Mouse (Mus musculus): Measurements from ENCODE around the gene Snrnp200. TPM values are rescaled to one million over a fixed set of nuclear protein-coding genes. Genes with fewer than 3 reads are reported as not detected.

Snrnp200 gene
- polyA plus RNA-seq, 1 experiment from 2014 or later = 68.4 TPM

- H3K4me2 ChIP-seq (ENCODE audit: low read length) = no peak overlapping the region
- no peaks in the 10 kb centered on the region for H3K27me3 ChIP-seq (replicated peaks; ENCODE audit: control insufficient read depth, insufficient read depth, low read length)
- peaks cover 14% of the 10 kb centered on the region for H3K36me3 ChIP-seq (ENCODE audit: control insufficient read depth, insufficient read depth, low read length)
- peaks cover 13% of the 10 kb centered on the region for H3K4me1 ChIP-seq (ENCODE audit: control insufficient read depth, insufficient read depth, low read length)
- no peak overlapping the region for H3K4me3 ChIP-seq (ENCODE audit: low read depth, low read length)
- no peak for DNase-seq (ENCODE audit: low spot score)
- no peak for ATAC-seq
- H3K9me3 ChIP-seq (replicated peaks; ENCODE audit: control insufficient read depth, low read length) = no peaks in the 10 kb centered on the region
- WGBS = 94% methylated on average over 9 of the region's 9 CpGs
- H3K27ac ChIP-seq (ENCODE audit: low read depth, low read length) = no peak overlapping the region
- no peak overlapping the region for H3K9ac ChIP-seq (ENCODE audit: low read length)
Observed at GRCm38 (mm10) chr2:127250291-127251008, 42.3 kb downstream of the Snrnp200 start.

GRCm38 (mm10) chr2:127251457-127251856 is 43.3 kb downstream of the Snrnp200 start:
- peaks cover 13% of the 10 kb centered on the region for H3K4me1 ChIP-seq (ENCODE audit: control insufficient read depth, insufficient read depth, low read length)
- no peak overlapping the region for H3K4me3 ChIP-seq (ENCODE audit: low read depth, low read length)
- DNase-seq (ENCODE audit: low spot score) = no peak
- no peaks in the 10 kb centered on the region for H3K9me3 ChIP-seq (replicated peaks; ENCODE audit: control insufficient read depth, low read length)
- H3K36me3 ChIP-seq (ENCODE audit: control insufficient read depth, insufficient read depth, low read length) = peaks cover 15% of the 10 kb centered on the region; the same call in 1 of the 2 replicates
- WGBS = 86% methylated on average over 3 of the region's 3 CpGs
- no peak for ATAC-seq
- no peak overlapping the region for H3K27ac ChIP-seq (ENCODE audit: low read depth, low read length)
- no peak overlapping the region for H3K9ac ChIP-seq (ENCODE audit: low read length)
- no peaks in the 10 kb centered on the region for H3K27me3 ChIP-seq (replicated peaks; ENCODE audit: control insufficient read depth, insufficient read depth, low read length)
- H3K4me2 ChIP-seq (ENCODE audit: low read length) = no peak overlapping the region

- no peak for ATAC-seq
- 78% methylated on average over 3 of the region's 3 CpGs for WGBS
- peaks cover 8% of the 10 kb centered on the region for H3K4me1 ChIP-seq (ENCODE audit: control insufficient read depth, insufficient read depth, low read length)
- no peaks in the 10 kb centered on the region for H3K27me3 ChIP-seq (replicated peaks; ENCODE audit: control insufficient read depth, insufficient read depth, low read length)
- no peak overlapping the region for H3K9ac ChIP-seq (ENCODE audit: low read length)
- H3K9me3 ChIP-seq (replicated peaks; ENCODE audit: control insufficient read depth, low read length) = no peaks in the 10 kb centered on the region
- H3K36me3 ChIP-seq (ENCODE audit: control insufficient read depth, insufficient read depth, low read length) = peaks cover 20% of the 10 kb centered on the region
- no peak overlapping the region for H3K27ac ChIP-seq (ENCODE audit: low read depth, low read length)
- H3K4me3 ChIP-seq (ENCODE audit: low read depth, low read length) = no peak overlapping the region
- H3K4me2 ChIP-seq (ENCODE audit: low read length) = no peak overlapping the region
- no peak for DNase-seq (ENCODE audit: low spot score)
Observed at GRCm38 (mm10) chr2:127251880-127252527, 43.8 kb downstream of the Snrnp200 start.

GRCm38 (mm10) chr2:127252787-127253186 is 44.6 kb downstream of the Snrnp200 start:
- H3K36me3 ChIP-seq (ENCODE audit: control insufficient read depth, insufficient read depth, low read length) = peaks cover 28% of the 10 kb centered on the region
- H3K27me3 ChIP-seq (replicated peaks; ENCODE audit: control insufficient read depth, insufficient read depth, low read length) = no peaks in the 10 kb centered on the region
- no peak overlapping the region for H3K27ac ChIP-seq (ENCODE audit: low read depth, low read length)
- H3K4me2 ChIP-seq (ENCODE audit: low read length) = no peak overlapping the region
- H3K9me3 ChIP-seq (replicated peaks; ENCODE audit: control insufficient read depth, low read length) = no peaks in the 10 kb centered on the region
- WGBS = 93% methylated on average over 5 of the region's 5 CpGs
- no peak overlapping the region for H3K9ac ChIP-seq (ENCODE audit: low read length)
- ATAC-seq (no peak), DNase-seq (ENCODE audit: low spot score) (no peak)
- H3K4me3 ChIP-seq (ENCODE audit: low read depth, low read length) = no peak overlapping the region
- peaks cover 6% of the 10 kb centered on the region for H3K4me1 ChIP-seq (ENCODE audit: control insufficient read depth, insufficient read depth, low read length)

- H3K36me3 ChIP-seq (ENCODE audit: control insufficient read depth, insufficient read depth, low read length) = peaks cover 47% of the 10 kb centered on the region
- H3K9ac ChIP-seq (ENCODE audit: low read length) = no peak overlapping the region
- no peak overlapping the region for H3K27ac ChIP-seq (ENCODE audit: low read depth, low read length)
- no peak overlapping the region for H3K4me2 ChIP-seq (ENCODE audit: low read length)
- WGBS = 91% methylated on average over 3 of the region's 3 CpGs
- no peak for ATAC-seq
- no peaks in the 10 kb centered on the region for H3K9me3 ChIP-seq (replicated peaks; ENCODE audit: control insufficient read depth, low read length)
- no peak for DNase-seq (ENCODE audit: low spot score)
- no peaks in the 10 kb centered on the region for H3K27me3 ChIP-seq (replicated peaks; ENCODE audit: control insufficient read depth, insufficient read depth, low read length)
- H3K4me1 ChIP-seq (ENCODE audit: control insufficient read depth, insufficient read depth, low read length) = no peaks in the 10 kb centered on the region; the same call in 1 of the 2 replicates
- no peak overlapping the region for H3K4me3 ChIP-seq (ENCODE audit: low read depth, low read length)
Observed at GRCm38 (mm10) chr2:127254604-127255134, 46.5 kb downstream of the Snrnp200 start.

- H3K27ac ChIP-seq (ENCODE audit: low read depth, low read length) = no peak overlapping the region
- no peak for DNase-seq (ENCODE audit: low spot score)
- no peak overlapping the region for H3K4me2 ChIP-seq (ENCODE audit: low read length)
- H3K9ac ChIP-seq (ENCODE audit: low read length) = no peak overlapping the region
- H3K4me1 ChIP-seq (ENCODE audit: control insufficient read depth, insufficient read depth, low read length) = no peaks in the 10 kb centered on the region
- no peak for ATAC-seq
- H3K27me3 ChIP-seq (replicated peaks; ENCODE audit: control insufficient read depth, insufficient read depth, low read length) = no peaks in the 10 kb centered on the region
- no peak overlapping the region for H3K4me3 ChIP-seq (ENCODE audit: low read depth, low read length)
- 85% methylated on average over 6 of the region's 6 CpGs for WGBS
- H3K9me3 ChIP-seq (replicated peaks; ENCODE audit: control insufficient read depth, low read length) = no peaks in the 10 kb centered on the region
- peaks cover 53% of the 10 kb centered on the region for H3K36me3 ChIP-seq (ENCODE audit: control insufficient read depth, insufficient read depth, low read length)
Observed at GRCm38 (mm10) chr2:127255294-127255693, 47.1 kb downstream of the Snrnp200 start.

- WGBS = 89% methylated on average over 5 of the region's 5 CpGs
- Histone ChIP-seq H3K4me3 (ENCODE audit: low read depth, low read length) (no peak overlapping the region), H3K36me3 (ENCODE audit: control insufficient read depth, insufficient read depth, low read length) (peaks cover 48% of the 10 kb centered on the region), H3K9ac (ENCODE audit: low read length) (no peak overlapping the region), H3K4me2 (ENCODE audit: low read length) (no peak overlapping the region), H3K27me3 (replicated peaks; ENCODE audit: control insufficient read depth, insufficient read depth, low read length) (no peaks in the 10 kb centered on the region), H3K9me3 (replicated peaks; ENCODE audit: control insufficient read depth, low read length) (no peaks in the 10 kb centered on the region), H3K4me1 (ENCODE audit: control insufficient read depth, insufficient read depth, low read length) (no peaks in the 10 kb centered on the region), H3K27ac (ENCODE audit: low read depth, low read length) (no peak overlapping the region)
- DNase-seq (ENCODE audit: low spot score) = no peak
- no peak for ATAC-seq
Observed at GRCm38 (mm10) chr2:127259340-127259739, 51.2 kb downstream of the Snrnp200 start.

- Histone ChIP-seq H3K4me1 (ENCODE audit: control insufficient read depth, insufficient read depth, low read length) (no peaks in the 10 kb centered on the region), H3K4me3 (ENCODE audit: low read depth, low read length) (no peak overlapping the region), H3K4me2 (ENCODE audit: low read length) (no peak overlapping the region), H3K9ac (ENCODE audit: low read length) (no peak overlapping the region), H3K36me3 (ENCODE audit: control insufficient read depth, insufficient read depth, low read length) (peaks cover 29% of the 10 kb centered on the region), H3K9me3 (replicated peaks; ENCODE audit: control insufficient read depth, low read length) (no peaks in the 10 kb centered on the region), H3K27ac (ENCODE audit: low read depth, low read length) (no peak overlapping the region), H3K27me3 (replicated peaks; ENCODE audit: control insufficient read depth, insufficient read depth, low read length) (no peaks in the 10 kb centered on the region)
- no peak for ATAC-seq
- no peak for DNase-seq (ENCODE audit: low spot score)
Observed at GRCm38 (mm10) chr2:127262480-127262879, 54.3 kb downstream of the Snrnp200 start.

- Histone ChIP-seq H3K9ac (ENCODE audit: low read length) (no peak overlapping the region), H3K27me3 (replicated peaks; ENCODE audit: control insufficient read depth, insufficient read depth, low read length) (no peaks in the 10 kb centered on the region), H3K36me3 (ENCODE audit: control insufficient read depth, insufficient read depth, low read length) (no peaks in the 10 kb centered on the region), H3K4me2 (ENCODE audit: low read length) (no peak overlapping the region), H3K4me1 (ENCODE audit: control insufficient read depth, insufficient read depth, low read length) (peaks cover 3% of the 10 kb centered on the region; the same call in 1 of the 2 replicates), H3K4me3 (ENCODE audit: low read depth, low read length) (no peak overlapping the region), H3K27ac (ENCODE audit: low read depth, low read length) (no peak overlapping the region), H3K9me3 (replicated peaks; ENCODE audit: control insufficient read depth, low read length) (no peaks in the 10 kb centered on the region)
- WGBS = 26% methylated on average over 4 of the region's 4 CpGs
- ATAC-seq (no peak), DNase-seq (ENCODE audit: low spot score) (no peak)
Observed at GRCm38 (mm10) chr2:127267854-127268253, 59.7 kb downstream of the Snrnp200 start.

Data from forebrain, embryonic 14.5 days (tissue).